Mouse (Mus musculus): ENCODE results near the gene Ldlr.
A peak's percentile ranks its signal among the peaks of the same experiment; 100 is the strongest.
"Not testable (repeated sequence)": the region's sequence is repeated elsewhere in the genome, so short reads cannot be mapped to it uniquely, and the experiment has no call there.

- not testable (repeated sequence) for TF ChIP-seq POLR2A (IDR thresholded peaks at IDR 0.05; ENCODE audit: control insufficient read depth in 1 of 2, insufficient read depth in 1 of 2, low read depth in 1 of 2, low read length in 2 of 2, poor library complexity in 1 of 2); BHLHE40 (IDR thresholded peaks at IDR 0.05; ENCODE audit: borderline replicate concordance, low read depth, low read length); MYC (IDR thresholded peaks at IDR 0.05; ENCODE audit: low read depth, low read length); RCOR1 (IDR thresholded peaks at IDR 0.05; ENCODE audit: low read depth, low read length); TAL1 (IDR thresholded peaks at IDR 0.05; ENCODE audit: low read length); GATA1 (IDR thresholded peaks at IDR 0.05; ENCODE audit: low read depth, low read length)
- TF ChIP-seq SMC3 (IDR thresholded peaks at IDR 0.05; ENCODE audit: low read depth, low read length) (peak; percentile 59), CTCF (IDR thresholded peaks at IDR 0.05 in 2 of 3, conservative IDR thresholded peaks at IDR 0.05 in 1 of 3; ENCODE audit: control insufficient read depth in 1 of 3, insufficient read depth in 1 of 3, low read depth in 2 of 3, low read length in 3 of 3, poor library complexity in 1 of 3, severe bottlenecking in 1 of 3) (peak; percentile 41 to 66 (median 51))
Measured at GRCm38 (mm10) chr9:21699280-21699679, 24.0 kb upstream of the Ldlr start.

All from MEL (cell line).